Mouse (Mus musculus) MEL (cell line): ENCODE data around the gene Pld4. TPM values are rescaled to one million over a fixed set of nuclear protein-coding genes. Genes with fewer than 3 reads are reported as not detected.

ENCODE experiments used
- DNase-seq: peaks from one replicate; pipeline ENCODE4 v3.0.0; 2011; ENCODE audit warnings: low read depth, low spot score
- H3K27ac ChIP-seq: 2 replicates; pipeline ENCODE4 v1.5.1; 2012; ENCODE audit warnings: low read depth, mild to moderate bottlenecking, control low read depth, low read length, moderate library complexity; ENCODE audit not compliant: control insufficient read depth
- H3K27me3 ChIP-seq, 2 experiments: fragments of 150-350 bp in 1 of 2; sonication (generic) in 1 of 2; 2 replicates each; pipeline ENCODE4 v1.6.1; 2012; ENCODE audit warnings: low read length in 2 of 2, mild to moderate bottlenecking in 2 of 2, improper control_type of control experiment in 1 of 2, moderate library complexity in 1 of 2; ENCODE audit not compliant: insufficient read depth in 2 of 2, control insufficient read depth in 1 of 2
- H3K36me3 ChIP-seq, 2 experiments: 2 replicates each; pipeline ENCODE4 v1.6.1; 2012 to 2014; ENCODE audit warnings: low read length in 2 of 2, improper control_type of control experiment in 1 of 2, inconsistent platforms in 1 of 2, mild to moderate bottlenecking in 1 of 2; ENCODE audit not compliant: insufficient read depth in 2 of 2, control insufficient read depth in 1 of 2
- H3K4me1 ChIP-seq, 2 experiments: fragments of 150-350 bp in 1 of 2; sonication (generic) in 1 of 2; 2 replicates each; pipeline ENCODE4 v1.6.1; 2012; ENCODE audit warnings: low read length in 2 of 2, improper control_type of control experiment in 1 of 2, mild to moderate bottlenecking in 1 of 2; ENCODE audit not compliant: insufficient read depth in 2 of 2, control insufficient read depth in 1 of 2
- H3K4me3 ChIP-seq, 2 experiments: fragments of 150-350 bp in 1 of 2; sonication (generic) in 1 of 2; 2 replicates each; pipeline ENCODE4 v1.5.1; 2012; ENCODE audit warnings: low read depth in 2 of 2, low read length in 2 of 2, mild to moderate bottlenecking in 2 of 2, moderate library complexity in 2 of 2, control low read depth in 1 of 2, improper control_type of control experiment in 1 of 2; ENCODE audit not compliant: control insufficient read depth in 1 of 2, insufficient read depth in 1 of 2
- H3K79me2 ChIP-seq: 2 replicates; pipeline ENCODE4 v1.6.1; 2012; ENCODE audit warnings: mild to moderate bottlenecking, low read length, moderate library complexity; ENCODE audit not compliant: control insufficient read depth, poor library complexity, insufficient read depth
- H3K9ac ChIP-seq: 2 replicates; pipeline ENCODE4 v1.6.1; 2012; ENCODE audit warnings: low read depth, mild to moderate bottlenecking, control low read depth, low read length, moderate library complexity; ENCODE audit not compliant: control insufficient read depth, poor library complexity, severe bottlenecking
- H3K9me3 ChIP-seq: fragments of 150-350 bp; sonication (generic); replicated peaks from 2 replicates; pipeline ENCODE4 v1.6.1; 2012; ENCODE audit warnings: mild to moderate bottlenecking, low read length, improper control_type of control experiment, moderate library complexity; ENCODE audit not compliant: insufficient read depth
- BHLHE40 ChIP-seq: IDR thresholded peaks from 2 replicates; pipeline ENCODE4 v1.6.1; 2012; ENCODE audit warnings: low read depth, mild to moderate bottlenecking, inconsistent platforms, low read length, improper control_type of control experiment, borderline replicate concordance
- CHD1 ChIP-seq: IDR thresholded peaks from 2 replicates; pipeline ENCODE4 v1.6.1; 2012; ENCODE audit warnings: low read depth, mild to moderate bottlenecking, inconsistent platforms, low read length, improper control_type of control experiment
- CHD2 ChIP-seq: IDR thresholded peaks from 2 replicates; pipeline ENCODE4 v1.6.1; 2011; ENCODE audit warnings: low read length, improper control_type of control experiment
- ELF1 ChIP-seq: IDR thresholded peaks from 2 replicates; pipeline ENCODE4 v1.6.1; 2014; ENCODE audit warnings: low read depth, mild to moderate bottlenecking, inconsistent platforms, low read length, improper control_type of control experiment, moderate library complexity
- EP300 ChIP-seq, 2 experiments: IDR thresholded peaks; 2 replicates each; pipeline ENCODE4 v1.6.1; 2011; ENCODE audit warnings: improper control_type of control experiment in 2 of 2, low read length in 2 of 2, low read depth in 1 of 2, mild to moderate bottlenecking in 1 of 2
- ETS1 ChIP-seq: IDR thresholded peaks from 2 replicates; pipeline ENCODE4 v1.6.1; 2012; ENCODE audit warnings: low read depth, mild to moderate bottlenecking, inconsistent platforms, low read length, improper control_type of control experiment, moderate library complexity
- GABPA ChIP-seq: IDR thresholded peaks from 2 replicates; pipeline ENCODE4 v1.6.1; 2012; ENCODE audit warnings: low read depth, mild to moderate bottlenecking, inconsistent platforms, low read length, improper control_type of control experiment, moderate library complexity
- MAFK ChIP-seq: IDR thresholded peaks from 2 replicates; pipeline ENCODE4 v1.6.1; 2011; ENCODE audit warnings: low read depth, mild to moderate bottlenecking, low read length, improper control_type of control experiment, borderline replicate concordance
- MAX ChIP-seq: IDR thresholded peaks from 2 replicates; pipeline ENCODE4 v1.6.1; 2011; ENCODE audit warnings: low read length, improper control_type of control experiment
- MAZ ChIP-seq: IDR thresholded peaks from 2 replicates; pipeline ENCODE4 v1.6.1; 2012; ENCODE audit warnings: low read depth, mild to moderate bottlenecking, inconsistent platforms, low read length, improper control_type of control experiment
- MEF2A ChIP-seq: IDR thresholded peaks from 2 replicates; pipeline ENCODE4 v1.6.1; 2014; ENCODE audit warnings: low read depth, mild to moderate bottlenecking, inconsistent platforms, low read length, improper control_type of control experiment; ENCODE audit not compliant: poor library complexity, insufficient replicate concordance, severe bottlenecking; ENCODE audit errors: extremely low read depth
- MXI1 ChIP-seq: IDR thresholded peaks from 2 replicates; pipeline ENCODE4 v1.6.1; 2011; ENCODE audit warnings: mild to moderate bottlenecking, low read depth, low read length, improper control_type of control experiment
- MYC ChIP-seq: IDR thresholded peaks from 2 replicates; pipeline ENCODE4 v1.6.1; 2011; ENCODE audit warnings: low read depth, mild to moderate bottlenecking, low read length, improper control_type of control experiment, moderate library complexity
- NELFE ChIP-seq: IDR thresholded peaks from 2 replicates; pipeline ENCODE4 v1.6.1; 2011; ENCODE audit warnings: low read depth, low read length, improper control_type of control experiment
- RAD21 ChIP-seq: IDR thresholded peaks from 2 replicates; pipeline ENCODE4 v1.6.1; 2011; ENCODE audit warnings: mild to moderate bottlenecking, low read depth, low read length, improper control_type of control experiment
- RCOR1 ChIP-seq: IDR thresholded peaks from 2 replicates; pipeline ENCODE4 v1.6.1; 2012; ENCODE audit warnings: low read depth, mild to moderate bottlenecking, inconsistent platforms, low read length, improper control_type of control experiment
- SIN3A ChIP-seq: IDR thresholded peaks from 2 replicates; pipeline ENCODE4 v1.6.1; 2012; ENCODE audit warnings: low read length, improper control_type of control experiment, inconsistent platforms
- TAL1 ChIP-seq: IDR thresholded peaks from 2 replicates; pipeline ENCODE4 v1.6.1; 2012; ENCODE audit warnings: mild to moderate bottlenecking, inconsistent platforms, low read length, moderate library complexity, mixed read lengths
- TCF12 ChIP-seq: IDR thresholded peaks from 2 replicates; pipeline ENCODE4 v1.6.1; 2014; ENCODE audit warnings: low read depth, mild to moderate bottlenecking, inconsistent platforms, low read length, improper control_type of control experiment, moderate library complexity
- UBTF ChIP-seq: IDR thresholded peaks from 2 replicates; pipeline ENCODE4 v1.6.1; 2012; ENCODE audit warnings: low read depth, mild to moderate bottlenecking, inconsistent platforms, low read length, improper control_type of control experiment, moderate library complexity, borderline replicate concordance; ENCODE audit not compliant: insufficient read depth
- ZC3H11A ChIP-seq: IDR thresholded peaks from 2 replicates; pipeline ENCODE4 v1.6.1; 2012; ENCODE audit warnings: low read depth, mild to moderate bottlenecking, inconsistent platforms, low read length, improper control_type of control experiment
- ZMIZ1 ChIP-seq: IDR thresholded peaks from 2 replicates; pipeline ENCODE4 v1.6.1; 2012; ENCODE audit warnings: low read depth, mild to moderate bottlenecking, inconsistent platforms, low read length, improper control_type of control experiment, moderate library complexity
- ZNF384 ChIP-seq: IDR thresholded peaks from 2 replicates; pipeline ENCODE4 v1.6.1; 2012; ENCODE audit warnings: low read depth, mild to moderate bottlenecking, inconsistent platforms, low read length, improper control_type of control experiment
- polyA plus RNA-seq, 2 experiments: library from polyadenylated mRNA; stranded (reverse) in 1 of 2; unstranded in 1 of 2; fragments of >175 nt in 1 of 2; fragments of >200 nt in 1 of 2; gene quantifications; 2 replicates each; pipeline versions ENCODE4 v1.2.1 to v1.2.4; 2012; ENCODE audit warnings: low replicate concordance in 2 of 2, low read depth in 1 of 2; ENCODE audit not compliant: insufficient read length in 2 of 2, insufficient read depth in 1 of 2, missing spikeins in 1 of 2
- total RNA-seq: library from RNA; depleted of rRNA; stranded (reverse); fragments of 300-350 nt; gene quantifications from 2 replicates; pipeline ENCODE4 v1.2.3, GENCODE M21; 2012

Pld4 gene
- total and polyA plus RNA-seq, 3 experiments, result 9.7 to 16.4 TPM; not detected in 1

GRCm38 (mm10) chr12:112761411-112761810 lies 956 bp downstream of the Pld4 start:
- peak overlapping the region; percentile 3 for H3K9ac ChIP-seq
- peaks cover 9 to 18% of the 10 kb centered on the region in 2 experiments; a peak in 3 of 4 replicates for H3K4me1 ChIP-seq
- H3K79me2 ChIP-seq, result no peaks in the 10 kb centered on the region
- DNase-seq, result peak; percentile 42
- TF ChIP-seq GABPA (no peak), RAD21 (no peak)
- H3K27me3 ChIP-seq, result peaks cover 6 to 11% of the 10 kb centered on the region in 2 experiments; a peak in 3 of 4 replicates
- H3K36me3 ChIP-seq, result peaks cover 0 to 12% of the 10 kb centered on the region in 2 experiments; a peak in 2 of 4 replicates
- H3K4me3 ChIP-seq, result no peak overlapping the region; a peak in 1 of 4 replicates
- H3K27ac ChIP-seq, result no peak overlapping the region
- no peaks in the 10 kb centered on the region for H3K9me3 ChIP-seq

GRCm38 (mm10) chr12:112762018-112762417 lies 1.6 kb downstream of the Pld4 start:
- no peaks in the 10 kb centered on the region for H3K9me3 ChIP-seq
- H3K27ac ChIP-seq, result no peak overlapping the region
- H3K27me3 ChIP-seq, result peaks cover 3 to 7% of the 10 kb centered on the region in 2 experiments; a peak in 3 of 4 replicates
- no peaks in the 10 kb centered on the region for H3K79me2 ChIP-seq
- DNase-seq, result peak; percentile 58
- no peak overlapping the region for H3K9ac ChIP-seq
- peaks cover 0 to 12% of the 10 kb centered on the region in 2 experiments; a peak in 2 of 4 replicates for H3K36me3 ChIP-seq
- H3K4me1 ChIP-seq, result peaks cover 9 to 18% of the 10 kb centered on the region in 2 experiments; a peak in 3 of 4 replicates
- TF ChIP-seq NELFE, result no peak
- 0 out of 2 replicates have a peak, but pooled peaks have one; percentile 13 for TF ChIP-seq TCF12
- TF ChIP-seq ZC3H11A, result no peak
- TF ChIP-seq MXI1, result 0 out of 2 replicates have a peak, but pooled peaks have one; percentile 16
- no peak for TF ChIP-seq CHD2
- TF ChIP-seq RCOR1, result peak; percentile 58
- no peak for TF ChIP-seq CHD1
- no peak for TF ChIP-seq MAFK
- 0 out of 2 replicates have a peak, but pooled peaks have one; percentile 18 for TF ChIP-seq ETS1
- peak; percentile 49 for TF ChIP-seq TAL1
- no peak for TF ChIP-seq MAX
- TF ChIP-seq, all 39 proteins: peak for 5
- no peak overlapping the region for H3K4me3 ChIP-seq

GRCm38 (mm10) chr12:112763176-112763575 lies 2.7 kb downstream of the Pld4 start:
- DNase-seq, result no peak
- H3K4me1 ChIP-seq, result peaks cover 9 to 18% of the 10 kb centered on the region in 2 experiments; a peak in 3 of 4 replicates
- H3K9ac ChIP-seq, result no peak overlapping the region
- H3K36me3 ChIP-seq, result peaks cover 0 to 12% of the 10 kb centered on the region in 2 experiments; a peak in 2 of 4 replicates
- no peaks in the 10 kb centered on the region for H3K79me2 ChIP-seq
- H3K4me3 ChIP-seq, result no peak overlapping the region
- no peak overlapping the region for H3K27ac ChIP-seq
- TF ChIP-seq BHLHE40, result no peak
- no peak for TF ChIP-seq MAX
- no peak for TF ChIP-seq CHD2
- no peak for TF ChIP-seq UBTF
- TF ChIP-seq MYC, result no peak
- no peak for TF ChIP-seq MEF2A
- TF ChIP-seq EP300 (IDR thresholded peaks at IDR 0.05; ENCODE audit: low read depth in 1 of 2, low read length in 2 of 2), result no peak
- TF ChIP-seq ELF1, result no peak
- no peak for TF ChIP-seq ZMIZ1
- TF ChIP-seq SIN3A, result no peak
- no peak for TF ChIP-seq ZNF384
- no peak for TF ChIP-seq RCOR1
- TF ChIP-seq RAD21, result no peak
- TF ChIP-seq NELFE, result no peak
- TF ChIP-seq MAFK, result no peak
- no peak for TF ChIP-seq MAZ
- TF ChIP-seq GABPA, result no peak
- no peaks in the 10 kb centered on the region for H3K9me3 ChIP-seq
- H3K27me3 ChIP-seq, result no peaks in the 10 kb centered on the region
